Mouse (Mus musculus): Measurements from ENCODE around the gene Ctnnal1. TPM values are rescaled to one million over a fixed set of nuclear protein-coding genes. Genes with fewer than 3 reads are reported as not detected.
"Not testable (repeated sequence)": the region's sequence is repeated elsewhere in the genome, so short reads cannot be mapped to it uniquely, and the experiment has no call there.

Gene Ctnnal1
- polyA plus RNA-seq, 1 experiment from 2014 or later: 34.2 TPM

- over 99% methylated on average over 7 of the region's 7 CpGs for WGBS
- H3K4me2 ChIP-seq (ENCODE audit: low read depth, low read length): no peak overlapping the region
- H3K36me3 ChIP-seq (replicated peaks; ENCODE audit: control insufficient read depth, insufficient read depth, low read depth, low read length): no peaks in the 10 kb centered on the region; the same call in 1 of the 2 replicates
Observed at GRCm38 (mm10) chr4:56878971-56879370, 14.0 kb upstream of the Ctnnal1 start.

GRCm38 (mm10) chr4:56870541-56870940 lies 5.6 kb upstream of the Ctnnal1 start:
- not testable (repeated sequence) for H3K4me2 ChIP-seq (ENCODE audit: low read depth, low read length); DNase-seq (ENCODE audit: low spot score); H3K4me3 ChIP-seq (ENCODE audit: low read depth, low read length); ATAC-seq (replicated peaks; ENCODE audit: insufficient number of reproducible peaks, low FRiP score, low TSS enrichment, low read depth); H3K27me3 ChIP-seq (ENCODE audit: control insufficient read depth, insufficient read depth, low read length); H3K36me3 ChIP-seq (replicated peaks; ENCODE audit: control insufficient read depth, insufficient read depth, low read depth, low read length); H3K27ac ChIP-seq (replicated peaks; ENCODE audit: low read depth, low read length); H3K9ac ChIP-seq (replicated peaks; ENCODE audit: low read length); H3K9me3 ChIP-seq (replicated peaks; ENCODE audit: control insufficient read depth, low read length); H3K4me1 ChIP-seq (ENCODE audit: control insufficient read depth, insufficient read depth, low read length)
- 97% methylated on average over 11 of the region's 11 CpGs for WGBS

More at GRCm38 (mm10) chr4:56878971-56879370, 14.0 kb upstream of the Ctnnal1 start:
- Histone ChIP-seq H3K27ac (replicated peaks; ENCODE audit: low read depth, low read length) (no peak overlapping the region), H3K9ac (replicated peaks; ENCODE audit: low read length) (no peak overlapping the region), H3K4me1 (ENCODE audit: control insufficient read depth, insufficient read depth, low read length) (no peaks in the 10 kb centered on the region), H3K9me3 (replicated peaks; ENCODE audit: control insufficient read depth, low read length) (no peaks in the 10 kb centered on the region), H3K4me3 (ENCODE audit: low read depth, low read length) (no peak overlapping the region), H3K27me3 (ENCODE audit: control insufficient read depth, insufficient read depth, low read length) (no peaks in the 10 kb centered on the region)
- ATAC-seq (replicated peaks; ENCODE audit: insufficient number of reproducible peaks, low FRiP score, low TSS enrichment, low read depth) (no peak), DNase-seq (ENCODE audit: low spot score) (no peak)

- DNase-seq (ENCODE audit: low spot score) (no peak), ATAC-seq (replicated peaks; ENCODE audit: insufficient number of reproducible peaks, low FRiP score, low TSS enrichment, low read depth) (no peak)
- WGBS: 79% methylated on average over 5 of the region's 5 CpGs
- Histone ChIP-seq H3K9me3 (replicated peaks; ENCODE audit: control insufficient read depth, low read length) (no peaks in the 10 kb centered on the region), H3K4me3 (ENCODE audit: low read depth, low read length) (no peak overlapping the region), H3K36me3 (replicated peaks; ENCODE audit: control insufficient read depth, insufficient read depth, low read depth, low read length) (no peaks in the 10 kb centered on the region), H3K27me3 (ENCODE audit: control insufficient read depth, insufficient read depth, low read length) (no peaks in the 10 kb centered on the region), H3K4me1 (ENCODE audit: control insufficient read depth, insufficient read depth, low read length) (no peaks in the 10 kb centered on the region), H3K27ac (replicated peaks; ENCODE audit: low read depth, low read length) (no peak overlapping the region), H3K4me2 (ENCODE audit: low read depth, low read length) (no peak overlapping the region), H3K9ac (replicated peaks; ENCODE audit: low read length) (no peak overlapping the region)
Observed at GRCm38 (mm10) chr4:56867761-56868160, 2.8 kb upstream of the Ctnnal1 start.

- no peak overlapping the region for H3K27ac ChIP-seq (replicated peaks; ENCODE audit: low read depth, low read length)
- 57% methylated on average over 4 of the region's 4 CpGs for WGBS
- H3K27me3 ChIP-seq (ENCODE audit: control insufficient read depth, insufficient read depth, low read length): no peaks in the 10 kb centered on the region
- no peaks in the 10 kb centered on the region for H3K9me3 ChIP-seq (replicated peaks; ENCODE audit: control insufficient read depth, low read length)
- H3K4me3 ChIP-seq (ENCODE audit: low read depth, low read length): no peak overlapping the region
- DNase-seq (ENCODE audit: low spot score) (no peak), ATAC-seq (replicated peaks; ENCODE audit: insufficient number of reproducible peaks, low FRiP score, low TSS enrichment, low read depth) (no peak)
- no peak overlapping the region for H3K9ac ChIP-seq (replicated peaks; ENCODE audit: low read length)
- no peaks in the 10 kb centered on the region for H3K36me3 ChIP-seq (replicated peaks; ENCODE audit: control insufficient read depth, insufficient read depth, low read depth, low read length)
- no peaks in the 10 kb centered on the region for H3K4me1 ChIP-seq (ENCODE audit: control insufficient read depth, insufficient read depth, low read length)
- H3K4me2 ChIP-seq (ENCODE audit: low read depth, low read length): no peak overlapping the region
Observed at GRCm38 (mm10) chr4:56865971-56866370, 983 bp upstream of the Ctnnal1 start.

- peak overlapping the region; percentile 90 for H3K4me2 ChIP-seq (ENCODE audit: low read depth, low read length)
Observed at GRCm38 (mm10) chr4:56864417-56865001, 479 bp downstream of the Ctnnal1 start.

GRCm38 (mm10) chr4:56864016-56864415 lies 972 bp downstream of the Ctnnal1 start:
- 56% methylated on average over 4 of the region's 4 CpGs for WGBS

More at GRCm38 (mm10) chr4:56864417-56865001, 479 bp downstream of the Ctnnal1 start:
- no peaks in the 10 kb centered on the region for H3K4me1 ChIP-seq (ENCODE audit: control insufficient read depth, insufficient read depth, low read length)
- H3K9ac ChIP-seq (replicated peaks; ENCODE audit: low read length): peak overlapping the region; percentile 79
- peak overlapping the region; percentile 86 for H3K4me3 ChIP-seq (ENCODE audit: low read depth, low read length)
- no peaks in the 10 kb centered on the region for H3K27me3 ChIP-seq (ENCODE audit: control insufficient read depth, insufficient read depth, low read length)
- H3K27ac ChIP-seq (replicated peaks; ENCODE audit: low read depth, low read length): peak overlapping the region; percentile 70
- no peaks in the 10 kb centered on the region for H3K36me3 ChIP-seq (replicated peaks; ENCODE audit: control insufficient read depth, insufficient read depth, low read depth, low read length)
- H3K9me3 ChIP-seq (replicated peaks; ENCODE audit: control insufficient read depth, low read length): no peaks in the 10 kb centered on the region
- 1% methylated on average over 44 of the region's 49 CpGs for WGBS
- ATAC-seq (replicated peaks; ENCODE audit: insufficient number of reproducible peaks, low FRiP score, low TSS enrichment, low read depth) (peak; percentile 68), DNase-seq (ENCODE audit: low spot score) (peak; percentile 57)

GRCm38 (mm10) chr4:56861551-56861950 lies 3.4 kb downstream of the Ctnnal1 start:
- 97% methylated on average over 4 of the region's 4 CpGs for WGBS
- no peaks in the 10 kb centered on the region for H3K36me3 ChIP-seq (replicated peaks; ENCODE audit: control insufficient read depth, insufficient read depth, low read depth, low read length)

More at GRCm38 (mm10) chr4:56864016-56864415, 972 bp downstream of the Ctnnal1 start:
- DNase-seq (ENCODE audit: low spot score) (no peak), ATAC-seq (replicated peaks; ENCODE audit: insufficient number of reproducible peaks, low FRiP score, low TSS enrichment, low read depth) (no peak)
- Histone ChIP-seq H3K9ac (replicated peaks; ENCODE audit: low read length) (peak overlapping the region; percentile 79), H3K36me3 (replicated peaks; ENCODE audit: control insufficient read depth, insufficient read depth, low read depth, low read length) (no peaks in the 10 kb centered on the region), H3K4me2 (ENCODE audit: low read depth, low read length) (peak overlapping the region; percentile 90), H3K27me3 (ENCODE audit: control insufficient read depth, insufficient read depth, low read length) (no peaks in the 10 kb centered on the region), H3K9me3 (replicated peaks; ENCODE audit: control insufficient read depth, low read length) (no peaks in the 10 kb centered on the region), H3K27ac (replicated peaks; ENCODE audit: low read depth, low read length) (no peak overlapping the region), H3K4me1 (ENCODE audit: control insufficient read depth, insufficient read depth, low read length) (no peaks in the 10 kb centered on the region), H3K4me3 (ENCODE audit: low read depth, low read length) (peak overlapping the region; percentile 86)

GRCm38 (mm10) chr4:56858733-56859132 lies 6.3 kb downstream of the Ctnnal1 start:
- Histone ChIP-seq H3K4me3 (ENCODE audit: low read depth, low read length) (no peak overlapping the region), H3K9me3 (replicated peaks; ENCODE audit: control insufficient read depth, low read length) (no peaks in the 10 kb centered on the region), H3K4me2 (ENCODE audit: low read depth, low read length) (no peak overlapping the region), H3K27me3 (ENCODE audit: control insufficient read depth, insufficient read depth, low read length) (no peaks in the 10 kb centered on the region), H3K9ac (replicated peaks; ENCODE audit: low read length) (no peak overlapping the region), H3K4me1 (ENCODE audit: control insufficient read depth, insufficient read depth, low read length) (no peaks in the 10 kb centered on the region), H3K27ac (replicated peaks; ENCODE audit: low read depth, low read length) (no peak overlapping the region), H3K36me3 (replicated peaks; ENCODE audit: control insufficient read depth, insufficient read depth, low read depth, low read length) (no peaks in the 10 kb centered on the region)
- ATAC-seq (replicated peaks; ENCODE audit: insufficient number of reproducible peaks, low FRiP score, low TSS enrichment, low read depth) (no peak), DNase-seq (ENCODE audit: low spot score) (no peak)
- WGBS: 37% methylated on average over 9 of the region's 9 CpGs

More at GRCm38 (mm10) chr4:56861551-56861950, 3.4 kb downstream of the Ctnnal1 start:
- Histone ChIP-seq H3K4me1 (ENCODE audit: control insufficient read depth, insufficient read depth, low read length) (no peaks in the 10 kb centered on the region), H3K4me2 (ENCODE audit: low read depth, low read length) (no peak overlapping the region), H3K4me3 (ENCODE audit: low read depth, low read length) (no peak overlapping the region), H3K9ac (replicated peaks; ENCODE audit: low read length) (no peak overlapping the region), H3K27me3 (ENCODE audit: control insufficient read depth, insufficient read depth, low read length) (no peaks in the 10 kb centered on the region), H3K27ac (replicated peaks; ENCODE audit: low read depth, low read length) (no peak overlapping the region), H3K9me3 (replicated peaks; ENCODE audit: control insufficient read depth, low read length) (no peaks in the 10 kb centered on the region)
- ATAC-seq (replicated peaks; ENCODE audit: insufficient number of reproducible peaks, low FRiP score, low TSS enrichment, low read depth) (no peak), DNase-seq (ENCODE audit: low spot score) (no peak)

Data from embryonic facial prominence, embryonic 11.5 days (tissue).